Mouse (Mus musculus): ENCODE measurements around the gene Gm28557. TPM values are rescaled to one million over a fixed set of nuclear protein-coding genes. Genes with fewer than 3 reads are reported as not detected.
"Not testable (repeated sequence)": the region's sequence is repeated elsewhere in the genome, so short reads cannot be mapped to it uniquely, and the experiment has no call there.

The Gm28557 gene
- 1.8 and 3.1 TPM in 2 replicates for polyA plus RNA-seq (2012; rRNA removed)
- 1.3 TPM in 2 replicates for polyA plus RNA-seq (2014; fragmentation: Nextera tagmentation; extraction: Ambion mirVana)

DNA sequence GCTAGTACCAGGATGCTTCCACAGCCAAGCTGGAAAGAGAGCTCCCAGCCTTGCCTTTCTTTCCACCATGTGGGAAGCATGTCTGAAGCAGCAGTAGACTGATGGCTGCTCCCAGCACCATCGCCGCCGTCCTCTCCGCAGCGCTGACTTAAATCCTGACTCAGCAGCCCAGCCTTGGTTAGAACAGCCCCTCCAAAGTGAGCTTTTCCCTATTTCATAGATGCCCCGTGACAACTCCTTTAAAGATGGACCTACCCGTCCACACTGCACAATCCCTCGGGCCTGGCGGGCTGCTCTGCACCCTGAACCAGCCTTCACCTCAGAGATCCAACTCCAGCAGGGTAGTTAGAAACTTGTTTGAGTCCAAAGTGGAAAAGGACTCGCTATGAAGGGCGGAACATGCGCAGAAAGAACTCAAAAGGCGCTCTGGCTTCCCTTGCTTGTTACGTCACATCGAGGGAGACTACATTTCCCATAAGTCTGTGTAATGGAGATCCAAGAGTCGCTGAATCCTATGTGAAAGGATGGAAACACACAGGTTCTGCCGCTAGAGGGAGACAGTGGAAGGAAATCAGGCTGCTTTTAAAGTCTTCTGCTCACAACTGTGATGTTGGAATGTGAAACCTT, at the start of gene Gm28557:
Gm28557 (minus strand) TSS at position 411 of the 627 bp plus-strand sequence.
- Histone ChIP-seq H3K9me3 (ENCODE audit: control insufficient read depth, low read length) (no peaks in the 10 kb centered on the region), H3K4me1 (replicated peaks; ENCODE audit: control insufficient read depth in 2 of 2, insufficient read depth in 2 of 2, low read length in 1 of 2) (peaks cover 5 to 7% of the 10 kb centered on the region in 2 experiments), H3K27me3 (ENCODE audit: control insufficient read depth, insufficient read depth, low read length) (no peaks in the 10 kb centered on the region), H3K36me3 (replicated peaks; ENCODE audit: control insufficient read depth, insufficient read depth, low read depth) (no peaks in the 10 kb centered on the region; the same call in 1 of the 2 replicates), H3K27ac (peak within 1 kb of the TSS; percentile 84), H3K4me2 (ENCODE audit: low read depth) (peak within 1 kb of the TSS; percentile 74), H3K9ac (replicated peaks) (peak within 1 kb of the TSS; percentile 90), H3K4me3 (ENCODE audit: insufficient read depth in 1 of 2, low read depth in 2 of 2, low read length in 2 of 2) (peak within 1 kb of the TSS; percentile 71 to 84)
- peak; percentile 96 for ATAC-seq (ENCODE audit: insufficient read depth)
- peak; percentile 95 to 98 (median 96) for DNase-seq (ENCODE audit: low read depth in 3 of 3, low spot score in 3 of 3)
- WGBS (ENCODE audit: insufficient replicate concordance): under 1% methylated on average over 17 of the region's 17 CpGs
- TF ChIP-seq EP300 (IDR thresholded peaks at IDR 0.05; ENCODE audit: low read depth): no peak
- peak; percentile 90 for TF ChIP-seq CTCF (IDR thresholded peaks at IDR 0.05; ENCODE audit: low read depth)

DNA sequence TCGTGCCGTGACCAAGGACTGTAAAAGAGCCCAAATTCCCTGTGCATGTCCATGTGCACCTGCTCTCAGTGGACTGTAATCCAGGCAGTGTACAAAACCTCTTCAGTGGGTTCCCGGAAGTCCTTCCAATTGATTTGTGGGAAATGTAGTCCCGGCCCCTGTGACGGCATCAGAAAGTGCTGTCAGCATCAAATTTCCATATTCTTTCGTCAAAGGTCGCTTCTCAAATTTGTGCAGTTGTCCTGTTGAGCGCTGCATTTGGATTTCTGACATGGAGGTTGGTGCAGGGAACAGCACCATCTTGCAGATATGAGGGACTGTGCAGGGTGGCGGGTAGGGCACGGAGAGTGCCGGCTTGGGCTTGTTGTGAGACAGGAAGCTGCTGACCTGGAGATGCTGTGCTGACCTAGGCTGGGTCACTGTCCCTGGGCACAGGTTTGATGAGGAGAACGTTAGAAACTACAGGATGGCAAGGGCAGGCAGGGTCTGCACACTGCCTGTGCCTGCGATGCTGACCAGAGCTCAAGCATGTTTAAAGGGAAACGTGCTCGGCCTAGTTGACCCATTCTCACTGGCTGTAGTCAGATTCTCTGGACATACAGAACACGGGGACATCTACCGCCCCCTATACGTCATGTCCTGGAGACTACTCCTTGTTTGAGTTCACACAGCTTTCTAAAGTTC, 19.8 kb upstream of the Gm28557 start:
- DNase-seq (ENCODE audit: low read depth in 3 of 3, low spot score in 3 of 3) (peak; percentile 48 to 63 (median 57)), ATAC-seq (ENCODE audit: insufficient read depth) (peak; percentile 87)
- H3K36me3 ChIP-seq (replicated peaks; ENCODE audit: control insufficient read depth, insufficient read depth, low read depth): no peaks in the 10 kb centered on the region
- TF ChIP-seq CTCF (IDR thresholded peaks at IDR 0.05; ENCODE audit: low read depth) (peak; percentile 20), EP300 (IDR thresholded peaks at IDR 0.05; ENCODE audit: low read depth) (no peak)
- H3K4me2 ChIP-seq (ENCODE audit: low read depth): peak overlapping the region; percentile 64
- H3K27me3 ChIP-seq (ENCODE audit: control insufficient read depth, insufficient read depth, low read length): no peaks in the 10 kb centered on the region
- peak overlapping the region; percentile 51 for H3K9ac ChIP-seq (replicated peaks)
- H3K27ac ChIP-seq: no peak overlapping the region
- under 1% methylated on average over 18 of the region's 18 CpGs for WGBS (ENCODE audit: insufficient replicate concordance)
- H3K4me1 ChIP-seq (replicated peaks; ENCODE audit: control insufficient read depth in 2 of 2, insufficient read depth in 2 of 2, low read length in 1 of 2): no peaks in the 10 kb centered on the region; a peak in 1 of 4 replicates
- no peaks in the 10 kb centered on the region for H3K9me3 ChIP-seq (ENCODE audit: control insufficient read depth, low read length)
- peak overlapping the region; percentile 58 to 75 for H3K4me3 ChIP-seq (ENCODE audit: insufficient read depth in 1 of 2, low read depth in 2 of 2, low read length in 2 of 2)

GRCm38 (mm10) chr13:67127507-67127906, 19.1 kb upstream of the Gm28557 start:
- not testable (repeated sequence) for H3K27me3 ChIP-seq (ENCODE audit: control insufficient read depth, insufficient read depth, low read length); H3K9ac ChIP-seq (replicated peaks); H3K4me1 ChIP-seq (replicated peaks; ENCODE audit: control insufficient read depth in 2 of 2, insufficient read depth in 2 of 2, low read length in 1 of 2); H3K36me3 ChIP-seq (replicated peaks; ENCODE audit: control insufficient read depth, insufficient read depth, low read depth); DNase-seq (ENCODE audit: low read depth in 3 of 3, low spot score in 3 of 3); H3K9me3 ChIP-seq (ENCODE audit: control insufficient read depth, low read length); H3K4me3 ChIP-seq (ENCODE audit: insufficient read depth in 1 of 2, low read depth in 2 of 2, low read length in 2 of 2); ATAC-seq (ENCODE audit: insufficient read depth); H3K27ac ChIP-seq
- H3K4me2 ChIP-seq (ENCODE audit: low read depth): peak overlapping the region; percentile 64
- WGBS (ENCODE audit: insufficient replicate concordance): 66% methylated on average over 10 of the region's 10 CpGs

GRCm38 (mm10) chr13:67124460-67124859, 16.1 kb upstream of the Gm28557 start:
- Histone ChIP-seq H3K27ac (no peak overlapping the region), H3K27me3 (ENCODE audit: control insufficient read depth, insufficient read depth, low read length) (no peaks in the 10 kb centered on the region), H3K4me3 (ENCODE audit: insufficient read depth in 1 of 2, low read depth in 2 of 2, low read length in 2 of 2) (no peak overlapping the region), H3K36me3 (replicated peaks; ENCODE audit: control insufficient read depth, insufficient read depth, low read depth) (no peaks in the 10 kb centered on the region), H3K9me3 (ENCODE audit: control insufficient read depth, low read length) (no peaks in the 10 kb centered on the region), H3K4me1 (replicated peaks; ENCODE audit: control insufficient read depth in 2 of 2, insufficient read depth in 2 of 2, low read length in 1 of 2) (no peaks in the 10 kb centered on the region; a peak in 1 of 4 replicates), H3K9ac (replicated peaks) (no peak overlapping the region), H3K4me2 (ENCODE audit: low read depth) (no peak overlapping the region)
- TF ChIP-seq EP300 (IDR thresholded peaks at IDR 0.05; ENCODE audit: low read depth) (no peak), CTCF (IDR thresholded peaks at IDR 0.05; ENCODE audit: low read depth) (no peak)
- DNase-seq (ENCODE audit: low read depth in 3 of 3, low spot score in 3 of 3) (no peak), ATAC-seq (ENCODE audit: insufficient read depth) (no peak)
- 79% methylated on average over 1 of the region's 1 CpGs for WGBS (ENCODE audit: insufficient replicate concordance)

- H3K4me2 ChIP-seq (ENCODE audit: low read depth); H3K36me3 ChIP-seq (replicated peaks; ENCODE audit: control insufficient read depth, insufficient read depth, low read depth); H3K4me3 ChIP-seq (ENCODE audit: insufficient read depth in 1 of 2, low read depth in 2 of 2, low read length in 2 of 2); H3K4me1 ChIP-seq (replicated peaks; ENCODE audit: control insufficient read depth in 2 of 2, insufficient read depth in 2 of 2, low read length in 1 of 2); ATAC-seq (ENCODE audit: insufficient read depth); H3K9ac ChIP-seq (replicated peaks); DNase-seq (ENCODE audit: low read depth in 3 of 3, low spot score in 3 of 3); H3K27ac ChIP-seq; H3K27me3 ChIP-seq (ENCODE audit: control insufficient read depth, insufficient read depth, low read length); H3K9me3 ChIP-seq (ENCODE audit: control insufficient read depth, low read length): not testable (repeated sequence)
These were observed 13.0 kb upstream of the Gm28557 start, which contains the start of gene Zfp759 for GRCm38 (mm10) chr13:67121360-67121759. Gene Zfp759, plus strand, starts transcription at chr13:67121660.

- not testable (repeated sequence) for H3K9ac ChIP-seq (replicated peaks); H3K4me2 ChIP-seq (ENCODE audit: low read depth); H3K4me3 ChIP-seq (ENCODE audit: insufficient read depth in 1 of 2, low read depth in 2 of 2, low read length in 2 of 2); H3K36me3 ChIP-seq (replicated peaks; ENCODE audit: control insufficient read depth, insufficient read depth, low read depth); H3K27ac ChIP-seq; DNase-seq (ENCODE audit: low read depth in 3 of 3, low spot score in 3 of 3); H3K27me3 ChIP-seq (ENCODE audit: control insufficient read depth, insufficient read depth, low read length); ATAC-seq (ENCODE audit: insufficient read depth); H3K9me3 ChIP-seq (ENCODE audit: control insufficient read depth, low read length); H3K4me1 ChIP-seq (replicated peaks; ENCODE audit: control insufficient read depth in 2 of 2, insufficient read depth in 2 of 2, low read length in 1 of 2)
- WGBS (ENCODE audit: insufficient replicate concordance): 81% methylated on average over 8 of the region's 8 CpGs
These were observed 7.8 kb upstream of the Gm28557 start, which contains the start of gene Rslcan18 for GRCm38 (mm10) chr13:67116163-67116562. Gene Rslcan18, minus strand, starts transcription at chr13:67116263.
